9 mouse cellular contexts compared by ENCODE assay signal in the genomic region with DNA sequence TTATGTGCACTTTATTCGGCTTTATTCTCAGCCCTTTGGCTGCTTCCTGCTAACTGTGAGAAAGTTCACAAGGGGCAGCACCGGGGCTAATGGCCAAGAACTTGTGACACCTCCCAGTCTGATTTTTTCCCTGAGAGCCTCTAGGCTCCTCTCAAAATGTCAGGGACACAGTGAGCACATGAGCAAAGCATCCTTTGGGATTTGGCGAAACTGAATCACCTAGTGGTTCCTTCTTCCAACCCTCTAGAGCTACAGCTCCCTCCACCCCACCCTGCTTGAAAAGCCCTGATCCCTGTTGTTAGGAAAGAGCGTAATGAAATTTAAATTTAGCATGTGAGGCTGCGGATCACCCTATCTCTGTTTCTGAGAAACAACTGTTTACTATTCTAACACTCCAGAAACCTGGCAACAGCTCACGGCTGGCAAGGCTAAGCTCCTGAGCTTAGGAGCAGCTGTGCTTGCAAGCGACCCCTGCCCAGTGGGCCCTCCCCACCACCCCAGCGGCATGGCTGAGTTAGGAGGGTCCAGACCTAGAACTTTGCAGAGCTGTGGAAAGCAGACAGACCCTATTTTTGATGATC. TPM values are rescaled to one million over a fixed set of nuclear protein-coding genes. Genes with fewer than 3 reads are reported as not detected.
A peak's percentile ranks its signal among the peaks of the same experiment; 100 is the strongest.
DNase-seq lines count a peak whose midpoint lies in the region; ATAC-seq lines count a peak whose summit lies in the region.
"Had no signal": no experiment of that assay in that cellular context is flagged by ENCODE, and none has a peak within 500 bp of the region (broad histone marks: within the 10 kb centered on the region; RNA-seq: fewer than 3 reads in every experiment).

No protein-coding gene starts in this region.

- intact Hi-C loops in heart, postnatal 25 days (cut with DNase I): loop anchor here (2.0 kb wide), 1 partner anchor 30 kb away; no protein-coding TSS in a partner anchor
- intact Hi-C loops in left cerebral cortex, postnatal 36 days (cut with DNase I): no loop called here

- ATAC-seq in erythroblast, adult 5-6 weeks (replicated peaks; ENCODE audit: low FRiP score, poor library complexity, severe bottlenecking): no peak
- ATAC-seq: liver, embryonic 12.5 days had no signal

- DNase-seq in cerebellum, postnatal 14 days: peak; percentile 5 to 9
- no peak for DNase-seq in cerebellum, adult 9-10 months
- peak; percentile 13 for DNase-seq in right cerebral cortex, postnatal 4 days
- DNase-seq in right cerebral cortex, postnatal 14 days: no peak
- peak; percentile 38 for DNase-seq in heart, postnatal 25 days (ENCODE audit: low spot score)
- DNase-seq in testis, postnatal 10 days (ENCODE audit: low spot score): peak; percentile 62
- no peak for DNase-seq in left cerebral cortex, postnatal 36 days (ENCODE audit: low spot score in 2 of 2)

RNA-seq across cellular contexts. Expression of a gene that starts 25.7 kb away (rescaled TPM):
- 10 to 100 TPM; 13.8 to 16.7 TPM for total RNA-seq in heart, postnatal 25 days (2021)
- total RNA-seq in erythroblast, adult 5-6 weeks (2015; ENCODE audit: low replicate concordance): 10.2 and 11.3 TPM in 2 replicates
- 14.9 and 25.9 TPM in 2 replicates for total RNA-seq in erythroblast, adult 5-6 weeks (2017; ENCODE audit: low replicate concordance)
- 10 to 100 TPM; 24.1 to 31.6 TPM for total RNA-seq in left cerebral cortex, postnatal 36 days (2021)

RNA-seq across cellular contexts. Expression of a gene that starts 28.6 kb away (rescaled TPM):
- 1,000 to 10,000 TPM; 1,826 to 1,902 TPM for total RNA-seq in heart, postnatal 25 days (2021)
- total RNA-seq in erythroblast, adult 5-6 weeks (2015; ENCODE audit: low replicate concordance): not detected in 2 replicates
- total RNA-seq in erythroblast, adult 5-6 weeks (2017; ENCODE audit: low replicate concordance): not detected in 2 replicates
- total RNA-seq in left cerebral cortex, postnatal 36 days (2021): 10 to 100 TPM; 15.2 to 19.4 TPM

Comparison
In these comparisons a context has a peak if more than half of its experiments do, and no peak if none do; other contexts are left out.
1. DNase-seq: peak in cerebellum, postnatal 14 days (2 of 2), right cerebral cortex, postnatal 4 days (single experiment), heart, postnatal 25 days (single experiment) and testis, postnatal 10 days (single experiment); none in cerebellum, adult 9-10 months (single experiment), right cerebral cortex, postnatal 14 days (single experiment) and left cerebral cortex, postnatal 36 days (0 of 2).
2. RNA of a gene that starts 28.6 kb away (total RNA-seq): 1,826 to 1,902 TPM in heart, postnatal 25 days; 15.2 to 19.4 TPM in left cerebral cortex, postnatal 36 days and not detected in erythroblast, adult 5-6 weeks; every median in the first group is over 10 times any median in the second.